Mouse (Mus musculus): ENCODE results near the gene Slc24a1. TPM values are rescaled to one million over a fixed set of nuclear protein-coding genes. Genes with fewer than 3 reads are reported as not detected.

Gene Slc24a1
- polyA plus RNA-seq, 1 experiment from 2014 or later: 0.10 TPM

DNA sequence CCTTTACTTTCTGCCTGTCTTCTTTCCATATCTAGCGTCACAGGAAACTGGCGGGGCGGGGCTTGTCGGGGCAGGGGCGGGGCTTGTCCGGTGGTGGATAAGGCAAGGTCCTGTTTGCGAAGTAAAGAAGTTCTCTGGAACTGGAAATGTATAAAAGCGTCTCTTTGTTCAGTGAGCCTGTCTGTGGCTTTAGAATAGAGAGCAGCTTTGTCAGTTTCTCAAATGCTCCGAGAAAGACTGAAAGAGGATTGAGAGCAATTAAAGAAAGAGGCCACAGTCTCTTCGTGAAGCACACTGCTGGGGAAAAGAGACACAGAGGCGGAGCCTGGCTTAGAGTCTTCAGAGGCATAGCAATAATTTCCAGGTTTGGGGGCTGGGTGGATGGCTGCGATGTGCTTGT lies 4.9 kb upstream of the Slc24a1 start:
- WGBS: 34% methylated on average over 12 of the region's 12 CpGs
- no peak overlapping the region for H3K4me3 ChIP-seq
- 0 out of 2 replicates have a peak overlapping the region, but pooled peaks have one; percentile 12 for H3K4me2 ChIP-seq
- H3K27ac ChIP-seq: no peak overlapping the region
- no peak for ATAC-seq (ENCODE audit: insufficient number of reproducible peaks, low FRiP score, low TSS enrichment, low read depth)
- H3K4me1 ChIP-seq: peaks cover 7% of the 10 kb centered on the region
- no peaks in the 10 kb centered on the region for H3K36me3 ChIP-seq
- H3K9ac ChIP-seq: no peak overlapping the region
- no peaks in the 10 kb centered on the region for H3K9me3 ChIP-seq
- H3K27me3 ChIP-seq: peaks cover 12% of the 10 kb centered on the region

DNA sequence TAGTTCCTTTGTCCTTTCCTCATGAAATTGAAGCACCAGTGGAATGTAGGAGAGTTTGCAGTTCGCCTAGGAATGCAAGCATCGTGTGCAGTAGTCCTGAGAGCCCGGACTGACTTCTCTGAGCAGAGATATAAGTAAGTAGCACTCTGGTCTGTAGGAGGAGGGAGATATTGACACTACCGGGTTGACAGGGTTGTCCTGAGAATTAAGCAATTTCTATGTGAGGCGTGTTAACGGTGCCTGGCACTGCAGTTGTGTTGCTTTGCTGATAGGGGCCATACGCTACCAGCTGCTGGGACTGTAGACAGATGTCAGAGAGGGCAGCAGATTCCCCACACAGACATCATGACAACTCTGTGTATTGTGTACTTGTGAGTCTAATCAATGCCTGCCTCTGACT lies 1.8 kb upstream of the Slc24a1 start:
- Histone ChIP-seq H3K27ac (no peak overlapping the region), H3K9me3 (no peaks in the 10 kb centered on the region), H3K9ac (no peak overlapping the region), H3K36me3 (no peaks in the 10 kb centered on the region), H3K4me1 (no peaks in the 10 kb centered on the region), H3K4me2 (no peak overlapping the region), H3K27me3 (peaks cover 20% of the 10 kb centered on the region), H3K4me3 (no peak overlapping the region)
- WGBS: 70% methylated on average over 7 of the region's 7 CpGs
- ATAC-seq (ENCODE audit: insufficient number of reproducible peaks, low FRiP score, low TSS enrichment, low read depth): no peak

DNA sequence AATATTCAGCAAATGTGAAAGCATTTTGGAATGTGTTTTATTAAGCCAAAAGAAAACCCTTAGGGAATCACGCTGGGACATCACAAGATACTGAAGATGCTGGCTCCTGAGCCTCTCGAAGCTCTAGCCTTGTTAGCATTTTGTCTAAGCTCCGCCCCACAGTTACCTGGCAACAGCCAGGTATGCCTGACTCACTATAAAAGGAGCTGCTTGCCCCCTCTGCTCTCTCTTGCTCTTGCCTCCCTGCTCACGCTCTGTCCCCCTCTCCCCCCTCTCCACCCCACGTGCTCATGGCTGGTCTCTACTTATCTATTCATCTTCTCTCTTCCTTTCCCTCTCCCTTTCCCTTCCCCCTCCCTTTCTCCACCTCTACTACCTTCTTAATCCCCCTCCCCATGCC lies 648 bp upstream of the Slc24a1 start:
- Histone ChIP-seq H3K4me1 (no peaks in the 10 kb centered on the region), H3K9ac (no peak overlapping the region), H3K4me3 (no peak overlapping the region), H3K9me3 (no peaks in the 10 kb centered on the region), H3K36me3 (no peaks in the 10 kb centered on the region), H3K27me3 (peaks cover 30% of the 10 kb centered on the region), H3K27ac (no peak overlapping the region), H3K4me2 (no peak overlapping the region)
- WGBS: 21% methylated on average over 5 of the region's 5 CpGs
- ATAC-seq (ENCODE audit: insufficient number of reproducible peaks, low FRiP score, low TSS enrichment, low read depth): no peak

DNA sequence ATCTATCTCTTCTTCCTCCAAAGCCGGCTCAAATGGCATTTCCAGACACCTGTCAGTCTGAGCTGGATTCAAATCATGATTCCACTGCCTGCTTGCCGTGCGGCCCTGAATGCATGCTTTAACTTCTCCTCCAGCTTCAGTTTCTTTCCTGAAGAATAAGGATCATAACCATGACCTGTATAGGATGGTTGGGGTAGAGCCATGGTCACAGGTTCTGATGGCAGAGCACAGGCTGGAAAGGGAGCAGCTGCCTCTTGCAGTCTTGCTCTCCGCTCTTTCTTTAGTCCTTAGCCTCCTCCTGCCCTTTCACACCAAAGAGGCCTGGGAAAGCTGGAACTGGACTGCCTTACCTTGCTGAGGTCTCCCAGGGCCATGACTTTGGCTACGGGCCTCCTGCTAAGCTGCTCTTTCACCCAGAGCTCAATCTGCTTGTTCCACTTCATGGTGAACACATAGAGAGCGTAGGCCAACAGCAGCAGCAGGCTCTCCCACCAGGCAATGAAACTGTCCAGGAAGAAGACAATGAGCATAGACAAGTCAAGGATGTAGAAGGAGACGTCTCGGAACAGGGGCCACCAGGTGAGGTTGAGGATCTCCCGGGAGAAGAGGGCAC lies 3.8 kb downstream of the Slc24a1 start:
- H3K4me2 ChIP-seq: no peak overlapping the region
- peaks cover 37% of the 10 kb centered on the region for H3K27me3 ChIP-seq
- no peaks in the 10 kb centered on the region for H3K9me3 ChIP-seq
- H3K4me3 ChIP-seq: no peak overlapping the region
- no peak overlapping the region for H3K9ac ChIP-seq
- WGBS: 82% methylated on average over 9 of the region's 9 CpGs
- H3K36me3 ChIP-seq: no peaks in the 10 kb centered on the region
- no peak for ATAC-seq (ENCODE audit: insufficient number of reproducible peaks, low FRiP score, low TSS enrichment, low read depth)
- no peak overlapping the region for H3K27ac ChIP-seq
- peaks cover 4% of the 10 kb centered on the region; the same call in 1 of the 2 replicates for H3K4me1 ChIP-seq

DNA sequence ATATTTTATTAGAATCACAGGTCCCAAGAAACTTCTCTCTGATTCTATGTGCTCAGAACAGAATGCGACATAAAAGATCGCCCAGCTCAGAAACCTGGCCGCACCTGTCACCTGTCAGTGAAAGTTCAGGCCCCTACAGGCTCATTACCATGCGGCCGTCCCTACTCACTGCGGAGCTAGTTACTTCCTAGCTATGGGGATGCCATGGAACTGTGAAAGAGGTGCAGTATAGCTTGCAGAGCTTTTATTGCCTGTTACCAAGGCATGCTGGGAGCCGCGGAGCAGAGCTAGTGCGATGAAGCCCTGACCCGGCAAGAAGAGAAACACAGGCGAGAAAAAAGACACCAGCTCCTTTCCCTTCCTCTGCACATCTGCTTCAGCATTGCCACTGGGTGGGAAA lies 7.4 kb downstream of the Slc24a1 start:
- H3K4me3 ChIP-seq: no peak overlapping the region
- H3K27me3 ChIP-seq: peaks cover 25% of the 10 kb centered on the region; the same call in 1 of the 2 replicates
- H3K9ac ChIP-seq: no peak overlapping the region
- WGBS: 9% methylated on average over 11 of the region's 11 CpGs
- H3K9me3 ChIP-seq: no peaks in the 10 kb centered on the region
- H3K4me2 ChIP-seq: no peak overlapping the region
- H3K4me1 ChIP-seq: peaks cover 13% of the 10 kb centered on the region
- no peak for ATAC-seq (ENCODE audit: insufficient number of reproducible peaks, low FRiP score, low TSS enrichment, low read depth)
- no peaks in the 10 kb centered on the region for H3K36me3 ChIP-seq
- no peak overlapping the region for H3K27ac ChIP-seq

DNA sequence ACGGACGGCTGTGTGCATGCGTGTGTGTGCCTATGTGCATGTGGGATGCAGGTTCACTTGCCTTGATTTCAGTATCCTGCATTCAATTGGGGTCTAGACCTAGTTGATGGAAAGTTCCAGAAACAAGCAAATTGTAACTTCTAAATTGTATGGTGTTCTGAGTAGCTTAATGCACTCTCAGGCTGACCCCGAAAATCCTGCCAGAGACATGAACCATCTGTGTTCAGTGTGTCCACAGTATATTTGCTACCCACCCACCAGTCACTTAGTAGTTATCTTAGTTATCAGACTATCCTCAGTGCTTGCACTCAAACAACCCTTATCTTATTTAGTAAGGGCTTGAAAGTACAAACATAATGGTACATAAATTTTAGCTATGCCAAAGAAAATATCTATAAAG lies 9.8 kb downstream of the Slc24a1 start:
- H3K9ac ChIP-seq: no peak overlapping the region
- H3K9me3 ChIP-seq: no peaks in the 10 kb centered on the region
- ATAC-seq (ENCODE audit: insufficient number of reproducible peaks, low FRiP score, low TSS enrichment, low read depth): no peak
- H3K4me1 ChIP-seq: peaks cover 13% of the 10 kb centered on the region
- WGBS: 74% methylated on average over 4 of the region's 4 CpGs
- no peak overlapping the region for H3K4me3 ChIP-seq
- no peak overlapping the region for H3K4me2 ChIP-seq
- no peaks in the 10 kb centered on the region for H3K36me3 ChIP-seq
- H3K27me3 ChIP-seq: 0 out of 2 replicates have a peak, but pooled peaks cover 14% of the 10 kb centered on the region
- no peak overlapping the region for H3K27ac ChIP-seq

DNA sequence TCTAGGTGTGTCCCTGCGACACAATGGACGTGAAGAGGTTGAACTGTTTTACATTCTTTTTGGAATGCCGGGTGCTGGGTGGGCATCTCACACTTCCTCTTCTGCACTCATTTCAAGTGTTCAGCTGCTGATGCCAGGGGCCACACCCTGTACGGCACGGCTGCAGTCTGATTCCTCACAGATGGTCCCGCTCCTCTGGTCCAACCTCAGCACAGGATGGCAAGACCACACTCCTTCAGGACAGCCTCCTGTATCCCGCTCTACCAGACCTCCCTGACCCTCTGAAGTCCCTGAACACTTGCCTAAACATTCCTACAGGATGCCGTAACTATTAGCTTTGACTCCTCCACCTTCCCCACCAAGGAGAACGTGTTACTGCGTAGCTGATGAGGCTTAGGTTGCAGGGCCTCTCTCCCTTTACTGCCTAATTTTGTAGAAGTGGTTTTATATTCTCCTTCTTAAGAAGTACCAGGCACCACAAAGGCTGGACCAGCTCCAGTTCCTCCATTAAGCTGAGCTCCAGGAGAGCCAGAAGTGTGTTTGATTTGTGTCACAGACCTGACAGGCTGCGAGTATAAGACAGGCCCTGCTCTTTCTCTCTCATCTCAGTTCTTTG lies 10.6 kb downstream of the Slc24a1 start:
- Histone ChIP-seq H3K4me1 (peaks cover 13% of the 10 kb centered on the region), H3K27ac (no peak overlapping the region; the same call in 1 of the 2 replicates), H3K9me3 (no peaks in the 10 kb centered on the region), H3K9ac (no peak overlapping the region), H3K4me3 (no peak overlapping the region), H3K4me2 (no peak overlapping the region), H3K36me3 (no peaks in the 10 kb centered on the region), H3K27me3 (0 out of 2 replicates have a peak, but pooled peaks cover 14% of the 10 kb centered on the region)
- WGBS: 43% methylated on average over 11 of the region's 11 CpGs
- no peak for ATAC-seq (ENCODE audit: insufficient number of reproducible peaks, low FRiP score, low TSS enrichment, low read depth)

DNA sequence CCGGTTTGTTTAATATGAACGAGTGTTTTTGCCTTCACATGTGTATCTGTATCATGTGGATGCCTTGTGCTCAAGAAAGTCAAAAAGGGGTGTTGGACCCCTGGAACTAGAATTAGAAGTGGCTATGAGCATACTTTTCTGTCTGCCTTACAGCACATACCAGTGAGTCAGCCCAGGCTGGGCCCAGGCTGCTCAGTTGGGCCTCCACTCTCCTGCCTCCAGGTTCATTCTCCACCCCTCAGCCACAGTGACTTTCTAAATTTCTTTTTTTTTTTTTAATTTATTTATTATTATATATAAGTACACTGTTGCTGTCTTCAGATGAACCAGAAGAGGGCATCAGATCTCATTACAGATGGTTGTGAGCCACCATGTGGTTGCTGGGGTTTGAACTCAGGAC lies 11.6 kb downstream of the Slc24a1 start:
- Histone ChIP-seq H3K9me3 (no peaks in the 10 kb centered on the region), H3K4me2 (no peak overlapping the region), H3K27me3 (0 out of 2 replicates have a peak, but pooled peaks cover 6% of the 10 kb centered on the region), H3K4me3 (no peak overlapping the region), H3K9ac (no peak overlapping the region), H3K4me1 (peaks cover 13% of the 10 kb centered on the region), H3K27ac (no peak overlapping the region), H3K36me3 (no peaks in the 10 kb centered on the region)
- ATAC-seq (ENCODE audit: insufficient number of reproducible peaks, low FRiP score, low TSS enrichment, low read depth): no peak
- WGBS: 87% methylated on average over 2 of the region's 2 CpGs

DNA sequence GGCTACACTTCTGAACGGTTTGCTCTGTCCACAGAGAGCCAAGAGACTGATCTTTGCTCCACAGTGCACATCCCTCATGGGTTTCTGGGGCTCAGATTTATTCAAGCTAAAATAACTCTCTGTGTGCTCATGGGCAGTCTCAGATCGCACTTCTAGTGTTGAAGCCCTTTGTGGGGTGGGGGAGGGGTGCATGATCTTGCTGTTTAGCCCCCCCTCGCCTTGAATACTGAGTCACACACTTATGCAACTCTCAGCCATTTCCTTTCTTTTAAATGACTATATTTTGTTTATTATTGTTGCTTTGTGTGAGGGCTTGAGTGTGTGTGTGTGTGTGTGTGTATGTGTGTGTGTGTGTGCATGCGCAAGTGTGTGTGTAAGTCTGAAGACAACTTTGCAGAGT lies 12.1 kb downstream of the Slc24a1 start:
- Histone ChIP-seq H3K4me2 (no peak overlapping the region), H3K36me3 (no peaks in the 10 kb centered on the region), H3K9me3 (no peaks in the 10 kb centered on the region), H3K4me1 (peaks cover 18% of the 10 kb centered on the region), H3K4me3 (no peak overlapping the region), H3K9ac (no peak overlapping the region), H3K27ac (no peak overlapping the region), H3K27me3 (0 out of 2 replicates have a peak, but pooled peaks cover 6% of the 10 kb centered on the region)
- WGBS: 60% methylated on average over 4 of the region's 4 CpGs
- ATAC-seq (ENCODE audit: insufficient number of reproducible peaks, low FRiP score, low TSS enrichment, low read depth): no peak

DNA sequence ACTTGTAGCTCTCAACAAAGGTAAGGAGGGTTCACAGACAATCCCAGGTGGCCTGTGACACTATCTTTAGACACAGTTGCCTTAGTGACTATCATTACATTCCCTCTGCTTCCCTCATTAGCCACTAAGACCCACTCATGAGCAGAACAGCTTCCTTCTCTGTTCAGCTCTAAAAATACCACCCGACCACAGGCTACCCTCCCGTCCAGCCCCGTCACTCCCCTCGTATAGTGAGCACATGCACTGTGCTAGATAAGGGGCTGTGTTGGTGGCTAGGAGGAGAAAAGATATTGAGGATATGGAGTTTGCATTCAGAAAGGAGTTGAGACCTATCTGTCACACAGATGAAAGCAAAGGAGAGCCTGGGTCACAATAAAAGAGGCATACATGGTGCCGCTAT lies 12.9 kb downstream of the Slc24a1 start:
- no peak overlapping the region for H3K4me2 ChIP-seq
- no peaks in the 10 kb centered on the region for H3K36me3 ChIP-seq
- H3K4me1 ChIP-seq: peaks cover 19% of the 10 kb centered on the region
- 0 out of 2 replicates have a peak, but pooled peaks cover 3% of the 10 kb centered on the region for H3K27me3 ChIP-seq
- no peak overlapping the region for H3K27ac ChIP-seq
- ATAC-seq (ENCODE audit: insufficient number of reproducible peaks, low FRiP score, low TSS enrichment, low read depth): no peak
- no peak overlapping the region for H3K9ac ChIP-seq
- no peaks in the 10 kb centered on the region for H3K9me3 ChIP-seq
- no peak overlapping the region for H3K4me3 ChIP-seq
- 70% methylated on average over 5 of the region's 5 CpGs for WGBS

DNA sequence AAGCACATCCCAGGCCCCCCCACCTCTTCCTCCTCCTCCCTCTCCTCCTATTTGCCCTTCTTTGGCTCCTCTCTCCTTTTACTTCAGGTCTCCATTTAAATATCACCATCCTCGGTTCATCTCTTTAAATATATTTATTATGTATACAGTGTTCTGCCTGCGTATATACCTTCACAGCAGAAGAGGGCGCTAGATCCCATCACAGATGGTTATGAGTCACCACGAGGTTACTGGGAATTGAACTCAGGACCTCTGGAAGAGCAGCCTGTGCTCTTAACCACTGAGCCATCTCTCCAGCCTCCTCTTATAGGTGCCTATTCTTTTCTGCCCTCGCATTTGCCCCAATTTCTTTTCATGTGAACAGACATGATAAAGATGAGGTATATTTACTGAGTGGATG lies 13.9 kb downstream of the Slc24a1 start:
- Histone ChIP-seq H3K4me2 (no peak overlapping the region), H3K36me3 (no peaks in the 10 kb centered on the region), H3K27me3 (0 out of 2 replicates have a peak, but pooled peaks cover under 1% of the 10 kb centered on the region), H3K9ac (no peak overlapping the region), H3K4me3 (no peak overlapping the region), H3K9me3 (no peaks in the 10 kb centered on the region), H3K4me1 (peaks cover 19% of the 10 kb centered on the region), H3K27ac (no peak overlapping the region)
- WGBS: 62% methylated on average over 5 of the region's 5 CpGs
- ATAC-seq (ENCODE audit: insufficient number of reproducible peaks, low FRiP score, low TSS enrichment, low read depth): no peak

DNA sequence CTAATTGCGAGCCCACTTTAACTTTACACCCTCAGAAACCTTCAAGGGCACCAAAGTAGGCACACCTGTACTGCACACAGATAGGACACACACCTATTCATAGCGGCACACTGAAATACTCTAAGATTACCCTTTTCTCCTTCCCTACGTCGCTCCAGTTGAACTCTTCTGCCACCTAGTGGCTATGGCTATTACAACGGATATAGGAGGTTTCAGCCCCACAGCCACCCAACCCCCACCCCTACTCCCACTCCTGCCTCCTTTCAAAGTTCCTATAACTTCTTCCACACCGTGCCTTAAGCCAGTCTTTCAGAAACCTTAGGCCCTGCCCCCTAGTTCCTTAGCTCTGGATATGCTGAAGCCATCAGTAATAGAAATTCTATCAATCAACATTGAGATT lies 14.9 kb downstream of the Slc24a1 start:
- no peak for ATAC-seq (ENCODE audit: insufficient number of reproducible peaks, low FRiP score, low TSS enrichment, low read depth)

More for the DNA sequence above, 14.9 kb downstream of the Slc24a1 start:
- Histone ChIP-seq H3K27me3 (no peaks in the 10 kb centered on the region), H3K4me1 (peaks cover 19% of the 10 kb centered on the region), H3K4me3 (no peak overlapping the region), H3K9me3 (no peaks in the 10 kb centered on the region), H3K27ac (no peak overlapping the region), H3K9ac (no peak overlapping the region), H3K4me2 (no peak overlapping the region), H3K36me3 (no peaks in the 10 kb centered on the region)
- WGBS: 5% methylated on average over 6 of the region's 6 CpGs

Data from limb, embryonic 15.5 days (tissue).